Mouse (Mus musculus): Measurements from ENCODE around the gene Cacna1c. TPM values are rescaled to one million over a fixed set of nuclear protein-coding genes. Genes with fewer than 3 reads are reported as not detected.
A peak's percentile ranks its signal among the peaks of the same experiment; 100 is the strongest.

Gene Cacna1c
- polyA plus RNA-seq, 1 experiment from 2014 or later = 2.1 TPM

DNA sequence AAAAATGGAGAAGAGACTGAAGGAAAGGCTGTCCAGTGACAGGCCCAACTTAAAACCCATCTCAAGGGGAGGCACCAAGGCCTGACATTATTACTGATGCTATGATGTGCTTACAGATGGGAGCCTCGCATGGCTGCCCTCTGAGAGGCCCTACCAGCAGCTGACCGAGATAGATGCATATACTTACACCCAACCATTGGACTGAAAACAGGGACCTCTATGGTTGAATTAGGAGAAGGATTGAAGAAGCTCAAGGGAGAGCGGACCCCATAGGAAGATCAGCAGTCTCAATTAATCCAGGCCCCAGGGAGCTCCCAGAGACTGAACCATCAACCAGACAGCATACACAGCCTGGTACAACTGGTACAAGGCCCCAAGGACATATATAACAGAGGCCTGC is 628.4 kb downstream of the Cacna1c start:
- ChIA-PET POLR2A (no interaction called here), CTCF (interaction anchor here (0.6 kb wide), 1 partner anchor 590 kb away, joined by 3 read pairs; no protein-coding TSS in a partner anchor)
- H3K27me3 ChIP-seq = no peaks in the 10 kb centered on the region
- in situ Hi-C loops (cut with MboI; ENCODE audit: low pct_unique_long_range_greater_than_20kb) = no loop called here
- no peak for ATAC-seq
- no peak for DNase-seq (ENCODE audit: low read depth, low spot score)
- no peak for TF ChIP-seq CTCF (IDR thresholded peaks at IDR 0.05)

DNA sequence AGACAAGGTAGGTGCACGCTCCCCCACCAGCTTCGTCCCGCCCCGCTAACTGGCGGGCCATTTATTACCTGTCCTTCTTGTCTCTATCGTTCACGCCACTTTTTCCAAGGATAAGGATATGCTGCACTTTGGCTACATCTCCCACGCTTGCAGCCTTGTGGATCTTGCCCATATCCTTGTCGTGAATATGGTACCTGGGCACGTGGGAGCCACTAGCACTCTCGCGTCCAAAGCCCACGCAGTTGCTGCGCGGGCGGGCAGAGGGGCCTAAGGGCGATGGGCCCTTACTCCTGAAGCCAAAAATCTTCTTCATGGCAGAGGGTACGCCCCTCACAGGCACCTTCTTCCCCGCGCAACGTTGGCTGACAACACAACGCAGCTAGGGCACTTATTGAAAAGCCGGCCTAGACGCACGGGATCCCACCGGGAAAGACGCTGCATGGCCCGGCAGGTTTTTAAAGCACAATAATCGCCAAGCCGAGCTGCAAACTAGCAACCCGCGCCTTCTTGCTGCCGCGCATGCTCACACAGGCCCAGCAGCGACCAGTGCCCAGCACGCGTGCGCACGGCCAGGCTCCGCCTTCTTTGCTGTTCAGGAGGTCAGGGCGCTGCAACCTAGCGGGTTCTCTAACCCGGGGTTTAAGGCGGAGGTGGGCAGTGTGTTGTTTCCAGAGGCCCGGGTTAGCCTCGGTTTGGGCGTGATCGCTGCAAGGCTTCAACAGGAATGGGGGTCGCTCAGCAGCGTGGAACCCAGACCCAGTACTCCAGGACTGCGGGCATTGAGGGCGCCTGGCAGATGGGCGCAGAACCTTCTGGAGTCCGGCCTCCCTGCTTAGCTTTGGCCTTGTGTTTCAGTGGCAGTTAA is 634.2 kb downstream of the Cacna1c start, which contains the start of gene Ankrd26:
Gene Ankrd26, minus strand, starts transcription at position 482 of the 865 bp plus-strand sequence.
- ATAC-seq (peak; percentile 84), DNase-seq (ENCODE audit: low read depth, low spot score) (peak; percentile 61)
- in situ Hi-C loops (cut with MboI; ENCODE audit: low pct_unique_long_range_greater_than_20kb) = no loop called here
- no peaks in the 10 kb centered on the region for H3K27me3 ChIP-seq
- no peak for TF ChIP-seq CTCF (IDR thresholded peaks at IDR 0.05)
- CTCF ChIA-PET = no interaction called here
- POLR2A ChIA-PET = interaction anchor here (1.0 kb wide), 1 partner anchor 33 kb away, joined by 3 read pairs; no protein-coding TSS in a partner anchor

DNA sequence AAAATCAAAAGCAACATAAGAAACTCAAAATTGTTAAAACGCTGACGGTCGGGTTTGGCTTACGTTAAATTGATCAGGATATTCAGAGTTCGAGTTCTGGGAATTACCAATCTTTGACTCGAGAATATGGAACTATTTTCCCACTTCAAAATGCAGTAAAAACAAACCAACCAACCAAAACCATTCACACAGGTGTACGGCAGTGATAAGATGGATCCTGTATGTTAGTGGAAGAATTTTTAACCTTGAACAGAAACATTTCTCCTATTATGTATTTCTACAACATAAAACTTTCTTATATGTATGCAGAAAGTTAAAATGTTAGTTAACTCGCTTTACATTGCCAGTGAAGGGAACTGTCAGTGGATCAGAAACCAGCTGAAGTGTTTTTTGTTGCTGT is 635.0 kb downstream of the Cacna1c start:
- no peak for TF ChIP-seq CTCF (IDR thresholded peaks at IDR 0.05)
- no peak for DNase-seq (ENCODE audit: low read depth, low spot score)
- ChIA-PET POLR2A (interaction anchor here (1.0 kb wide), 1 partner anchor 32 kb away, joined by 3 read pairs; no protein-coding TSS in a partner anchor), CTCF (interaction anchor here (1.0 kb wide), 1 partner anchor 18 kb away, joined by 3 read pairs; no protein-coding TSS in a partner anchor)
- ATAC-seq = no peak
- in situ Hi-C loops (cut with MboI; ENCODE audit: low pct_unique_long_range_greater_than_20kb) = no loop called here
- H3K27me3 ChIP-seq = no peaks in the 10 kb centered on the region

DNA sequence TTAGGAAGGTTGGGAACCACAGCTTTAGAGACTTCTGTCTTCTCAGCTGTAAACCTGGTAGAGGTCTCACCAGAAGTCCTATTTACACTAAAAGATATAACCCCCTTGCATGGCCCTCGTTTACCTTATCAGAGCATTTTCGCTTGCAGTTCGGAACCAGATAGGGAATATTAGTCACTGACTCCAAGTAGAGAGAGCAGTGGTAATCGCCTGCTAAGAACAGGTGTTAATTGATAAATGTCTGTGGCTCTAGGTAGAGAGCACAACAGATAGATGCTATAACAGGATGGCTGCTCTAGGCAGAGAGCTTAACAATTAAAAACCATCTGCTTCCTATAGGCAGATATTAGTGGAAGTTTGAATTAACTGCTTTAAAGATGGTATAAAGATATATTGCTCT is 657.6 kb downstream of the Cacna1c start:
- ChIA-PET CTCF (no interaction called here), POLR2A (no interaction called here)
- H3K27me3 ChIP-seq = no peaks in the 10 kb centered on the region
- no peak for TF ChIP-seq CTCF (IDR thresholded peaks at IDR 0.05)
- no peak for DNase-seq (ENCODE audit: low read depth, low spot score)
- ATAC-seq = no peak
- in situ Hi-C loops (cut with MboI; ENCODE audit: low pct_unique_long_range_greater_than_20kb) = no loop called here

Other genes with a start within 250 kb of the Cacna1c start
- 8.5 TPM for gene Dcp1b, start 21.2 kb downstream of the Cacna1c start, polyA plus RNA-seq (2021)
- gene Cacna2d4, start 40.1 kb upstream of the Cacna1c start, polyA plus RNA-seq (2021) = 0.05 TPM
- gene Lrtm2, start 134.3 kb upstream of the Cacna1c start, polyA plus RNA-seq (2021) = 1.1 TPM
- 50.0 TPM for gene Adipor2, start 221.3 kb upstream of the Cacna1c start, polyA plus RNA-seq (2021)

Measured in Patski (cell line).